Mouse (Mus musculus) C2C12 (cell line): ENCODE measurements around the gene Als2cl.

Source experiments
- CEBPB ChIP-seq: IDR thresholded peaks from one replicate; pipeline ENCODE4 v1.6.1; 2011; ENCODE audit warnings: low read depth, mild to moderate bottlenecking, control low read depth, moderate library complexity
- CTCF ChIP-seq: IDR thresholded peaks from one replicate; pipeline ENCODE4 v1.5.1; 2011; ENCODE audit not compliant: control insufficient read depth, insufficient read depth, insufficient read length
- FOSL1 ChIP-seq: IDR thresholded peaks from one replicate; pipeline ENCODE4 v1.8.0; 2011; ENCODE audit warnings: mild to moderate bottlenecking, low read length; ENCODE audit not compliant: poor library complexity, insufficient read depth, severe bottlenecking
- MYOD1 ChIP-seq: IDR thresholded peaks from one replicate; pipeline ENCODE4 v1.6.1; 2011; ENCODE audit warnings: low read depth; ENCODE audit not compliant: control insufficient read depth, insufficient read length
- MYOG ChIP-seq: IDR thresholded peaks from one replicate; pipeline ENCODE4 v1.6.1; 2011; ENCODE audit not compliant: control insufficient read depth, insufficient read length; ENCODE audit errors: extremely low read depth
- USF1 ChIP-seq: IDR thresholded peaks from one replicate; pipeline ENCODE4 v1.6.1; 2011; ENCODE audit warnings: low read depth, mild to moderate bottlenecking, control low read depth, moderate library complexity

DNA sequence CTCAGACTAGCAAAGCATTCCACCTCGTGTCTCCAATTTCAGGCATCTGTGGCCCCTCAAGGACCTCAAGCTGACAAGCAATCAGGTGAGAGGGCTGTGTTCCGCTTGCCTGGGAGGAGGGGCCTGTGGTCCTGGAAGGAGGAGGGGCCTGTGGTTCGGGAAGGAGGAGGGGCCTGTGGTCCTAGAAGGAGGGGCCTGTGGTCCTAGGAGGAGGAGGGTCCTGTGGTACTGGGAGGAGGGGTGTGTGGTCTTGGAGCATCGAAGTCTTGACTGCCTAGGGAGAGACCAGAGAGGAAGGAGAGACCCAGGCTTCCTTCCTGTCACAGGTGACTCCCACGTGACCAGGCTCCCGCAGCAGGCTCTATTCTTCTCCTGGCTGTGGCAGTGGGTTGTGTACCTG lies 16.9 kb downstream of the Als2cl start:
- TF ChIP-seq CTCF (no peak), MYOD1 (no peak), USF1 (no peak), MYOG (no peak), FOSL1 (no peak), CEBPB (no peak)
